Mouse (Mus musculus) embryonic fibroblast, embryonic 13.5 days (primary cell): Measurements from ENCODE around the gene Fth1.

Experiments used
- CTCF ChIP-seq: IDR thresholded peaks from 2 replicates; pipeline ENCODE4 v1.5.1; 2011; ENCODE audit warnings: mild to moderate bottlenecking, control low read depth, low read length, moderate library complexity, borderline replicate concordance; ENCODE audit not compliant: insufficient read depth
- POLR2A ChIP-seq: IDR thresholded peaks from 2 replicates; pipeline ENCODE4 v1.6.1; 2011; ENCODE audit warnings: low read depth, mild to moderate bottlenecking, control low read depth, low read length, moderate library complexity

DNA sequence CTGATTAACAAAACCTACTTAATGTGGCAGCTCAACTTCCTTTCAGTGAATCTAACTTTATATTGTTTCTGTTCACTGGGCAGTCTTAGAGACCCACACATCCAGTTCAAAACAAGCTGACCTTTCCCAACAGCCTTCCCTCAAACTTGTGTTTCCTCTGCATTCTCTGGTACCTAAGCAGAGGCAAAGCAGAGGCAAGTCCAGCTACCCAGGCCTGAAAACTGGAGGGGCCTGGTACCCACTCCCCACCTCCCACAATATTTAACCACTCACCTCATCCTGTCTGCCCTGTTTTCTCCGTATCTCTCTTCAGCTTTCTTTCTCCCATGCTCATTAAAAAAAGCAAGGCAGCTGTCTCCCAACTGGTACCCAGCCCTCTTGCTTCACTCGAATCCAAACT lies 1.2 kb upstream of the Fth1 start:
- no peak for TF ChIP-seq POLR2A
- TF ChIP-seq CTCF: no peak
